Mouse (Mus musculus) cerebellum, adult (tissue): ENCODE data around the gene Clec4a2.
"Not testable (repeated sequence)": the region's sequence is repeated elsewhere in the genome, so short reads cannot be mapped to it uniquely, and the experiment has no call there.

Experiments used
- ATAC-seq: cut with Nextera tagmentation; 2 replicates; pipeline ENCODE4 v1.9.2; 2017; ENCODE audit warnings: mild to moderate bottlenecking, moderate library complexity, mixed read lengths; ENCODE audit not compliant: insufficient number of reproducible peaks, low FRiP score, low TSS enrichment

Gene Clec4a2

GRCm38 (mm10) chr6:123106128-123106527 lies at the start of gene Clec4a2:
TSS of gene Clec4a2 (plus strand) at chr6:123106428.
- ATAC-seq = not testable (repeated sequence)

DNA sequence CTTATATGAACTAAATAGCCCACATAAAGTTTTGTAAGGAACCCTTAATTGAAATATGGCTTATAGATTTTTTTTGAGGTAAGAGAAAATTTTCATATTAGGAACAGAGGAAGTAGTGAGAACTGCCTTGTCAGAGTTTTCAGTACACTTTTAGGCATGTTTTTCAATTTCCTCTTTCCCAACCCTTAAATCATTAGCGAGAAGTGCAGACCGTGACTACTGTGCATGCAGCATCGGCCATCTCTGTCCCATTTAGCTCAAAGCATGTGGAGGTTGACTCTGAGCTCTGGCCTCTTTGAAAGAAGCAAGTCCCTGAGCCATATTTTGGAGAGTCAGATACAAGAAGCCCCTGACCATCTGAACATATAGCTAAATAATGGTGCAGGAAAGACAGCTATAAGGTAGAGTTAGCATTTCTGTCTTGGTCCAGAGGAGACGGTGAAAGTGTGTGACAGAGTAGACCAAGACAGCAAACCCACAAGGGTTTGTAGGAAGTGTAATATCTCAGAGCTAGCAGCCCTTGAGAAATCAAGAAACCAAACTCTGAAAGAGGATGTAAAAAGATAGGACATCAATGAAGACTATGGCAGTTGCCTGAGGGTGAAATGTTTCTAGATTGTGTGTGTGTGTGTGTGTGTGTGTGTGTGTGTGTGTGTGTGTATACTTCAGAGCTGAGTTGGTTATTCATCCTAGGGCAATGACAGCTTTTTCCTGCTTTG lies 10.9 kb upstream of the Clec4a2 start:
- ATAC-seq = no peak

- ATAC-seq = no peak
Measured at GRCm38 (mm10) chr6:123123195-123123594, 17.0 kb downstream of the Clec4a2 start.

DNA sequence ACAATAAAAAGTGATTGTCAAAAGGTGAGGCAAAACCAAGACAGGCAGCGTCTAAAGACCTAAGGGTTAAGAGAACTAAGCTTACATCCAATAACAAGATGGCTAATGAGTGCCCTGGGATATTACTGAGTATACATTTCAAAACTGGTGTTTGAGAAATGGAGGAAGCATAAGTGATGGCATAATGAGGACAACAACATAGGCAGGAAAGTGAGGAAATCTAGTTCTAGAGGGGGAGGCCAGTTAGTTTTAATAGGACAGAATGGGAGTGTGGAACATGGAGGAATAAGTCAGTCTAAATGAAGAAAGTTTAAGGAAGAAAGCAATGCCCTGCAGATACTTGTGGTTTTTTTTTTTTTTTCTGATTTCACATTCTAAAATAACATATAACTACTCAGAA lies 20.9 kb downstream of the Clec4a2 start:
- ATAC-seq = no peak

DNA sequence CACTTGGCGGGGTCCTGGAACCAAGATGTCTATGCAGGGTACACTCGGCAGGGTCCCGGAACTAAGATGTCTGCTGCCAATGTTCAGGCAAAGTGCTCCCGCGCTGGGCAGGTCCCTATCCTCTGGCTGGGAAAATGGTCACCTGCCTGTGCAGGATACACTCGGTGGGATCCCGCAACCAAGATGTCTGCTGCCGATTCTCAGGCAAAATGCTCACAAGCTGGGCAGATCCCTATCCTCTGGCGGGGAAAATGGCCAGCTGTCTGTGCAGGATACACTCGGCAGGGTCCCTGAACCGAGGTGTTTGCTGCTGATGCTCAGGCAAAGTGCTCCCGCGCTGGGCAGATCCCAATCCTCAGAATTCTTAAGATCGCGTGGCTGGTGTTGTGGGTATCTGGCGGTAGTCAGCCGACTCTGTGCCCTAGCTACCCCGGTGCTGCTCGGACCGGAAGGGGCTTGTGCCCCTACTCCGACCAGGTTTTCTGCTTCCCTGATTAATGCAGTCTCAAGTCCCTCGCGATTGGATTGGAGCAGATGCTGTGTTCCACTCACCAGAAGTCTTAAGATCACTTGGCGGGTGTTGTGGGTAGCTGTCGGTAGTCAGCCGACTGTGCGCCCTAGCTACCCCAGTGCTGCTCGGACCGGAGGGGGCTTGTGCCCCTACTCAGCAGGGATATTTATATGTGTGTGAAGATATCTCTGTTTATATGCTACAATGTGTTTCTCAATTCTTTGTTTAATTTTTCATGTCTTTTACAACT lies 31.7 kb downstream of the Clec4a2 start:
- not testable (repeated sequence) for ATAC-seq

- no peak for ATAC-seq
Measured at GRCm38 (mm10) chr6:123170106-123170505, 63.9 kb downstream of the Clec4a2 start.

- ATAC-seq = no peak
Measured at GRCm38 (mm10) chr6:123171040-123171439, 64.8 kb downstream of the Clec4a2 start.

DNA sequence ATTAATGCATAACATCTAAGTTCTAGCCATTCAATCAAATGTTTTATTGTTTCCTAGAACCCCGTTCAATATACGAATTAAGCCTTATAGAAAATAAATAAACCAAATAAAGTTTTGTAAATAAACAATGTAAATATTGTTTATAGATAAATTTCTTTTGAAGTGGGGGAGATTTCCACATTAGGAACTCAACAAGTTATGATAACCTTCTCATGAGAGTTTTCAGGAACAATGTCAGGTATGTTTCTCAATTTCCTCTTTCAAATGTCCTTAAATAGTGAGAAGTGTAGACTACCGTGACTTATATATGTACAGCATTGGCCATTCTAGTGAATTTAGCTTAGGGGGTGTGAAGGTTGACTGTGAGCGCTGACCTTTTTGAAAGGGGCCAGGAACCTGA lies 66.4 kb downstream of the Clec4a2 start, which contains the start of gene Clec4b2:
Gene Clec4b2 (plus strand): TSS at position 301 of the 400 bp plus-strand sequence.
- no peak for ATAC-seq

GRCm38 (mm10) chr6:123175549-123175948 lies 69.3 kb downstream of the Clec4a2 start:
- ATAC-seq = no peak

DNA sequence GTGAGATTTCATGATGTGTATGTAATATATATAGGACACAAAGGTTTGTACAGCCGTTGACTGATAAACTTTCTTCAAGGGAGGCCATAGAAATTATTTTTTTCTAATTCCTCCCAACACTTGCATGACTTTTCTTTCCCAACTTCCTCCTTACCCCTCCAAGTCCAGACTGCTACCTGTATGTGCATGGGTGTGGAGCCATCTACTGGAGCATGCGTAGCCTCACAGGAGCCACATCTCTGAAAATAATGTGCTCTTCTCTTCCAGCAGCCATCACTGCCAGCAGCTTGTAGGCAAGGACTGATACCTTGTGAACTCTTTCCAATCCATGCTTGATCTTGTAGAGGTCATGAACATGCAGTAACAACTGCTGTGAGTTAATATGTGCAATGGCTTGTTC lies 78.6 kb downstream of the Clec4a2 start:
- not testable (repeated sequence) for ATAC-seq
